21 mouse cellular contexts compared by ENCODE assay signal in the genomic region with DNA sequence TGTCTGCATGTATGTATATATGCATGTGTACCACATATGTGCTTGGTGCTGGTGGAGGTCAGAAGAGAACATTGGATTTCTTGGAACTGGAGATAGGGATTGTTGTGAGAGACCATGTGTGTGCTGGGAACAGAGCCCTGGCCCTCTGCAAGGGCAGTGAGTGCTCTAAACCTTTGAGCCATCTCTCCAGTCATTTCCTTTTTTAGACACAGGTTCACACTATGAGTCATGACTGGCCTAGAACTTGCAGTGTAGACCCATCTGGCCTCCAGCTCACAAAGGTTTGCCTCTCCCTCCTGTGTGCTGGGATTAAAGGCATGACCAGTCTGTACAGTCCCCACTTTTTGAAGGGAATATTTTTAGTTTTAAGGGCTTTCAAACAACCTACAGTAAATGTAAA. TPM values are rescaled to one million over a fixed set of nuclear protein-coding genes. Genes with fewer than 3 reads are reported as not detected.
DNase-seq lines count a peak whose midpoint lies in the region; TF ChIP-seq lines count a peak whose summit lies in the region.
"Had no signal": no experiment of that assay in that cellular context is flagged by ENCODE, and none has a peak within 500 bp of the region (broad histone marks: within the 10 kb centered on the region; RNA-seq: fewer than 3 reads in every experiment).

No protein-coding gene starts in this region.

- H3K4me3 ChIP-seq in CH12.LX (replicated peaks in 1 of 3; ENCODE audit: low read depth in 2 of 3, low read length in 2 of 3, poor library complexity in 1 of 3), result no peak overlapping the region

- peak; percentile 21 for DNase-seq in 3T3-L1 (ENCODE audit: low read depth, low spot score)
- peak; percentile 42 for DNase-seq in 416B (ENCODE audit: low read depth)
- DNase-seq in CH12.LX (ENCODE audit: extremely low read depth), result peak; percentile 51
- no peak for DNase-seq in lung, postnatal 4 days
- DNase-seq in gastrocnemius, postnatal 36 days, result no peak
- no peak for DNase-seq in adrenal gland, adult 8-10 months
- DNase-seq: adrenal gland, adult 2 months; adrenal gland, postnatal 10 days; adrenal gland, postnatal 14 days; adrenal gland, postnatal 25 days; adrenal gland, postnatal 36 days; B cell, adult 2 months; cerebellum, adult 11 months; cerebellum, adult 11-12 months; cerebellum, adult 18-20 months; cerebellum, adult 2 months; cerebellum, adult 8-10 months; cerebellum, adult 9-10 months; cerebellum, adult 9-11 months had no signal

- TF ChIP-seq CTCF in CH12.LX (conservative IDR thresholded peaks at IDR 0.05 in 1 of 2, IDR thresholded peaks at IDR 0.05 in 1 of 2; ENCODE audit: low read depth in 2 of 2, low read length in 2 of 2), result no peak

- no peak for TF ChIP-seq RAD21 in CH12.LX (IDR thresholded peaks at IDR 0.05; ENCODE audit: low read depth, low read length)

- no peak for TF ChIP-seq POLR2A in CH12.LX (IDR thresholded peaks at IDR 0.05; ENCODE audit: low read depth, low read length)

- peak; percentile 68 for TF ChIP-seq EP300 in CH12.LX (IDR thresholded peaks at IDR 0.05; ENCODE audit: low read length)

- intact Hi-C loops in gastrocnemius, postnatal 36 days (cut with DNase I), result no loop called here

- no peak overlapping the region for H3K27ac ChIP-seq in CH12.LX (ENCODE audit: insufficient read depth, low read depth)

- in situ Hi-C loops in CH12.LX (cut with MboI; ENCODE audit: low pct_ligation_motif_present, low pct_unique_long_range_greater_than_20kb, low sequenced_read_pairs), result no loop called here

- H3K79me2 ChIP-seq in CH12.LX (replicated peaks; ENCODE audit: control insufficient read depth, extremely low read depth, insufficient read depth, poor library complexity, severe bottlenecking), result no peaks in the 10 kb centered on the region; the same call in 1 of the 2 replicates

- H3K9me3 ChIP-seq in CH12.LX (replicated peaks; ENCODE audit: low read length), result no peaks in the 10 kb centered on the region
- H3K9me3 ChIP-seq: G1E had no signal

- peaks cover 24 to 62% of the 10 kb centered on the region in 2 experiments for H3K4me1 ChIP-seq in CH12.LX (ENCODE audit: control insufficient read depth in 1 of 2, insufficient read depth in 2 of 2)

- H3K9ac ChIP-seq in CH12.LX (ENCODE audit: insufficient read depth, low read depth), result no peak overlapping the region

- H3K4me2 ChIP-seq in CH12.LX (ENCODE audit: insufficient read depth, low read depth, poor library complexity, severe bottlenecking), result no peak overlapping the region

- no peaks in the 10 kb centered on the region for H3K27me3 ChIP-seq in CH12.LX (replicated peaks)
- H3K27me3 ChIP-seq: Patski had no signal

- H3K36me3 ChIP-seq in CH12.LX (replicated peaks in 1 of 2; ENCODE audit: control insufficient read depth in 1 of 2, insufficient read depth in 1 of 2, low read length in 1 of 2), result peaks cover 2 to 35% of the 10 kb centered on the region in 2 experiments

- dilution Hi-C loops in CH12.LX (cut with MboI; ENCODE audit: extremely low pct_ligation_motif_present, extremely low pct_unique_long_range_greater_than_20kb, low sequenced_read_pairs), result no loop called here

TF ChIP-seq in CH12.LX, 34 proteins besides CTCF, POLR2A, EP300 and RAD21:
- TF ChIP-seq IRF4 (IDR thresholded peaks at IDR 0.05; ENCODE audit: low read depth, low read length) (peak; percentile 87), ZC3H11A (IDR thresholded peaks at IDR 0.05; ENCODE audit: low read depth, low read length) (no peak), MAX (IDR thresholded peaks at IDR 0.05; ENCODE audit: low read length) (no peak), PAX5 (IDR thresholded peaks at IDR 0.05; ENCODE audit: low read length) (no peak), JUND (conservative IDR thresholded peaks at IDR 0.05; ENCODE audit: low read depth, low read length) (peak; percentile 83), ZNF384 (IDR thresholded peaks at IDR 0.05; ENCODE audit: low read depth, low read length) (no peak), USF2 (conservative IDR thresholded peaks at IDR 0.05; ENCODE audit: low read depth, low read length) (no peak), RCOR1 (conservative IDR thresholded peaks at IDR 0.05; ENCODE audit: low read depth, low read length) (no peak), ZMIZ1 (IDR thresholded peaks at IDR 0.05; ENCODE audit: low read depth, low read length) (no peak), JUN (IDR thresholded peaks at IDR 0.05; ENCODE audit: insufficient read depth, low read depth, low read length) (peak; percentile 47; the same call in 1 of the 2 replicates), E2F4 (IDR thresholded peaks at IDR 0.05; ENCODE audit: insufficient replicate concordance, low read depth, low read length) (no peak), MEF2A (IDR thresholded peaks at IDR 0.05; ENCODE audit: borderline replicate concordance, low read depth, low read length) (peak; percentile 93), USF1 (IDR thresholded peaks at IDR 0.05; ENCODE audit: low read depth, low read length) (no peak), ETS1 (conservative IDR thresholded peaks at IDR 0.05; ENCODE audit: low read depth, low read length) (no peak), POLR2AphosphoS2 (IDR thresholded peaks at IDR 0.05; ENCODE audit: low read depth, low read length) (no peak)

RNA-seq across cellular contexts. Expression of a gene that starts 8.3 kb away (rescaled TPM):
- total RNA-seq in CH12.LX (2012; rRNA removed), result 74.8 and 75.2 TPM in 2 replicates
- 27.9 and 35.9 TPM in 2 replicates for total RNA-seq in CH12.LX (2014; rRNA removed)
- polyA plus RNA-seq in CH12.LX (2012; ENCODE audit: insufficient read length, low read depth), result 41.8 and 51.4 TPM in 2 replicates
- total RNA-seq in gastrocnemius, postnatal 36 days (2021), result 10 to 100 TPM; 20.7 to 22.9 TPM
- 10 to 100 TPM; 46.3 to 69.2 (median 59.1) TPM for total RNA-seq in adrenal gland, adult 8-10 months (2022)

RNA-seq across cellular contexts. Expression of a gene that starts 8.7 kb away (rescaled TPM):
- total RNA-seq in CH12.LX (2012; rRNA removed), result 1,522 and 1,539 TPM in 2 replicates
- 905 and 1,007 TPM in 2 replicates for total RNA-seq in CH12.LX (2014; rRNA removed)
- 740 and 776 TPM in 2 replicates for polyA plus RNA-seq in CH12.LX (2012; ENCODE audit: insufficient read length, low read depth)
- 1,000 to 10,000 TPM in 1 of 2 experiments, 100 to 1,000 TPM in 1; 914 to 1,010 TPM for total RNA-seq in gastrocnemius, postnatal 36 days (2021)
- 100 to 1,000 TPM; 587 to 783 (median 663) TPM for total RNA-seq in adrenal gland, adult 8-10 months (2022)

RNA-seq across cellular contexts. Expression of a gene that starts 33.8 kb away (rescaled TPM):
- 0.50 and 0.51 TPM in 2 replicates for total RNA-seq in CH12.LX (2012; rRNA removed)
- not detected in 2 replicates for total RNA-seq in CH12.LX (2014; rRNA removed)
- not detected in 2 replicates for polyA plus RNA-seq in CH12.LX (2012; ENCODE audit: insufficient read length, low read depth)
- under 1 TPM; 0.33 to 0.74 TPM for total RNA-seq in gastrocnemius, postnatal 36 days (2021)
- total RNA-seq in adrenal gland, adult 8-10 months (2022), result under 1 TPM in 3 of 4 experiments, not detected in 1; 0.12 to 0.86 (median 0.14) TPM
- total RNA-seq: adrenal gland, postnatal 25 days; G1E had no signal
- polyA plus RNA-seq: G1E had no signal

Comparison
In these comparisons a context has a peak if more than half of its experiments do, and no peak if none do; other contexts are left out.
1. DNase-seq: peak in 3T3-L1 (single experiment), 416B (single experiment) and CH12.LX (single experiment); none in lung, postnatal 4 days (0 of 2), gastrocnemius, postnatal 36 days (0 of 2) and adrenal gland, adult 8-10 months (single experiment).